Mouse (Mus musculus) heart, embryonic 12.5 days (tissue): ENCODE measurements around the gene Jdp2. TPM values are rescaled to one million over a fixed set of nuclear protein-coding genes. Genes with fewer than 3 reads are reported as not detected.

Experiments
- ATAC-seq: fragments of 200-750 bp; cut with Nextera tagmentation; 2 replicates; pipeline ENCODE4 v1.8.0; 2017; ENCODE audit warnings: moderate TSS enrichment, moderate library complexity; ENCODE audit not compliant: insufficient number of reproducible peaks, low FRiP score
- H3K27ac ChIP-seq: fragments of 300-500 bp; sonication (generic); 2 replicates; pipeline ENCODE4 v1.5.1; 2016; ENCODE audit warnings: mild to moderate bottlenecking, moderate library complexity; ENCODE audit not compliant: poor library complexity, severe bottlenecking
- H3K27me3 ChIP-seq: fragments of 300-500 bp; sonication (generic); replicated peaks from 2 replicates; pipeline ENCODE4 v1.6.1; 2016; ENCODE audit warnings: mild to moderate bottlenecking, moderate library complexity
- H3K36me3 ChIP-seq: fragments of 300-500 bp; sonication (generic); 2 replicates; pipeline ENCODE4 v1.6.1; 2016; ENCODE audit warnings: mild to moderate bottlenecking, moderate library complexity
- H3K4me1 ChIP-seq: fragments of 300-500 bp; sonication (generic); replicated peaks from 2 replicates; pipeline ENCODE4 v1.6.1; 2016; ENCODE audit warnings: mild to moderate bottlenecking
- H3K4me2 ChIP-seq: fragments of 300-500 bp; sonication (generic); 2 replicates; pipeline ENCODE4 v1.6.1; 2016; ENCODE audit warnings: mild to moderate bottlenecking, moderate library complexity
- H3K4me3 ChIP-seq: fragments of 300-500 bp; sonication (generic); 2 replicates; pipeline ENCODE4 v1.5.1; 2016; ENCODE audit warnings: mild to moderate bottlenecking
- H3K9ac ChIP-seq: fragments of 300-500 bp; sonication (generic); 2 replicates; pipeline ENCODE4 v1.6.1; 2016; ENCODE audit warnings: mild to moderate bottlenecking, moderate library complexity
- H3K9me3 ChIP-seq: fragments of 300-500 bp; sonication (generic); replicated peaks from 2 replicates; pipeline ENCODE4 v1.6.1; 2016; ENCODE audit warnings: mild to moderate bottlenecking, moderate library complexity
- WGBS: fragments of 180-500 bp; shearing (Covaris S2); methylation state at CpG from one replicate; pipeline ENCODE4 v1.1.7; 2016; 5-methylcytosine and 5-hydroxymethylcytosine counted together
- polyA plus RNA-seq: library from polyadenylated mRNA; unstranded; fragments of >200 nt; fragmentation: Nextera tagmentation; extraction: Ambion mirVana; gene quantifications from 2 replicates; pipeline ENCODE4 v1.2.1, GENCODE M21; 2016

Jdp2 gene
- polyA plus RNA-seq, 1 experiment from 2014 or later: 0.56 TPM

GRCm38 (mm10) chr12:85601531-85601930, 2.7 kb downstream of the Jdp2 start:
- Histone ChIP-seq H3K4me3 (no peak overlapping the region), H3K36me3 (peaks cover 6% of the 10 kb centered on the region; the same call in 1 of the 2 replicates), H3K4me1 (peaks cover 66% of the 10 kb centered on the region), H3K4me2 (peak overlapping the region; percentile 84; the same call in 1 of the 2 replicates), H3K27me3 (no peaks in the 10 kb centered on the region), H3K9me3 (no peaks in the 10 kb centered on the region), H3K9ac (no peak overlapping the region), H3K27ac (no peak overlapping the region)
- no peak for ATAC-seq
- WGBS: 77% methylated on average over 6 of the region's 6 CpGs

GRCm38 (mm10) chr12:85602153-85602552, 3.3 kb downstream of the Jdp2 start:
- H3K36me3 ChIP-seq: peaks cover 6% of the 10 kb centered on the region; the same call in 1 of the 2 replicates
- peaks cover 72% of the 10 kb centered on the region for H3K4me1 ChIP-seq
- H3K9ac ChIP-seq: no peak overlapping the region; the same call in 1 of the 2 replicates
- H3K4me3 ChIP-seq: no peak overlapping the region
- H3K9me3 ChIP-seq: no peaks in the 10 kb centered on the region
- H3K4me2 ChIP-seq: no peak overlapping the region
- 55% methylated on average over 2 of the region's 2 CpGs for WGBS
- no peaks in the 10 kb centered on the region for H3K27me3 ChIP-seq
- no peak for ATAC-seq
- H3K27ac ChIP-seq: no peak overlapping the region

DNA sequence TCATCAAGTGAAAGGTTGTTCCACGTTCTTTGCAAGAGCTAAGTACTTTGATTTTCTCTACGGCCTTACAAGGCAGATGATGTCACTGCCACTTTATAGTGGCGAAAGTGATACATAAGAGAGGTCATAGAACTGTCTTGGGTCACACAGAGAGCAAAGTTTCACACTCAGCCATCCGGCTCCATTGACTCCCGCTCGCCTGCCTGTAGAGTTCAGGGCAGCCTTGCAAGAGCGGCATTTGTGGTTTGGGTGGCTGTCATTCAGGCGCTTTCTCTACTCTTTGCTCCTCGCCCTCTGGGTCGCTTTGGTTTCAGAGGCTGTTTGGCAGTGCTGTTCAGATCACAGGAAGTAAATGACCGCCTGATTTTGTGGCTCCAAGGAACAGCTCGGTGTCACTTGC, 4.0 kb downstream of the Jdp2 start:
- H3K4me2 ChIP-seq: 0 out of 2 replicates have a peak overlapping the region, but pooled peaks have one; percentile 2
- no peak overlapping the region for H3K4me3 ChIP-seq
- WGBS: 69% methylated on average over 12 of the region's 12 CpGs
- peaks cover 77% of the 10 kb centered on the region for H3K4me1 ChIP-seq
- H3K9me3 ChIP-seq: no peaks in the 10 kb centered on the region
- H3K36me3 ChIP-seq: peaks cover 7% of the 10 kb centered on the region; the same call in 1 of the 2 replicates
- no peaks in the 10 kb centered on the region for H3K27me3 ChIP-seq
- H3K27ac ChIP-seq: no peak overlapping the region
- H3K9ac ChIP-seq: no peak overlapping the region; the same call in 1 of the 2 replicates
- no peak for ATAC-seq

GRCm38 (mm10) chr12:85603767-85604166, 4.9 kb downstream of the Jdp2 start:
- H3K4me1 ChIP-seq: peaks cover 73% of the 10 kb centered on the region
- H3K9me3 ChIP-seq: no peaks in the 10 kb centered on the region
- no peak overlapping the region for H3K27ac ChIP-seq
- H3K9ac ChIP-seq: no peak overlapping the region
- WGBS: 73% methylated on average over 9 of the region's 9 CpGs
- no peak for ATAC-seq
- no peaks in the 10 kb centered on the region for H3K27me3 ChIP-seq
- peaks cover 16% of the 10 kb centered on the region for H3K36me3 ChIP-seq
- H3K4me3 ChIP-seq: no peak overlapping the region
- no peak overlapping the region for H3K4me2 ChIP-seq

GRCm38 (mm10) chr12:85604301-85604998, 5.6 kb downstream of the Jdp2 start:
- H3K4me1 ChIP-seq: peaks cover 73% of the 10 kb centered on the region
- H3K9ac ChIP-seq: no peak overlapping the region
- ATAC-seq: no peak
- peaks cover 23% of the 10 kb centered on the region for H3K36me3 ChIP-seq
- no peaks in the 10 kb centered on the region for H3K9me3 ChIP-seq
- H3K27ac ChIP-seq: no peak overlapping the region
- H3K4me3 ChIP-seq: no peak overlapping the region
- 0 out of 2 replicates have a peak overlapping the region, but pooled peaks have one; percentile 4 for H3K4me2 ChIP-seq
- H3K27me3 ChIP-seq: no peaks in the 10 kb centered on the region
- 28% methylated on average over 9 of the region's 9 CpGs for WGBS

- H3K27ac ChIP-seq: no peak overlapping the region
- peaks cover 47% of the 10 kb centered on the region for H3K36me3 ChIP-seq
- no peak for ATAC-seq
These were observed 9.0 kb downstream of the Jdp2 start for GRCm38 (mm10) chr12:85607519-85608449.

GRCm38 (mm10) chr12:85610167-85610566, 11.3 kb downstream of the Jdp2 start:
- ATAC-seq: no peak
- H3K27ac ChIP-seq: no peak overlapping the region
- H3K4me1 ChIP-seq: peaks cover 33% of the 10 kb centered on the region
- H3K4me2 ChIP-seq: no peak overlapping the region
- 80% methylated on average over 9 of the region's 9 CpGs for WGBS
- H3K9me3 ChIP-seq: no peaks in the 10 kb centered on the region
- no peaks in the 10 kb centered on the region for H3K27me3 ChIP-seq
- no peak overlapping the region for H3K9ac ChIP-seq
- H3K36me3 ChIP-seq: peaks cover 53% of the 10 kb centered on the region
- no peak overlapping the region for H3K4me3 ChIP-seq

More at GRCm38 (mm10) chr12:85607519-85608449, 9.0 kb downstream of the Jdp2 start:
- H3K4me1 ChIP-seq: peaks cover 55% of the 10 kb centered on the region
- no peaks in the 10 kb centered on the region for H3K27me3 ChIP-seq
- no peak overlapping the region for H3K4me3 ChIP-seq
- H3K4me2 ChIP-seq: no peak overlapping the region
- WGBS: 69% methylated on average over 14 of the region's 14 CpGs
- no peaks in the 10 kb centered on the region for H3K9me3 ChIP-seq
- peak overlapping the region; percentile 6; the same call in 1 of the 2 replicates for H3K9ac ChIP-seq

DNA sequence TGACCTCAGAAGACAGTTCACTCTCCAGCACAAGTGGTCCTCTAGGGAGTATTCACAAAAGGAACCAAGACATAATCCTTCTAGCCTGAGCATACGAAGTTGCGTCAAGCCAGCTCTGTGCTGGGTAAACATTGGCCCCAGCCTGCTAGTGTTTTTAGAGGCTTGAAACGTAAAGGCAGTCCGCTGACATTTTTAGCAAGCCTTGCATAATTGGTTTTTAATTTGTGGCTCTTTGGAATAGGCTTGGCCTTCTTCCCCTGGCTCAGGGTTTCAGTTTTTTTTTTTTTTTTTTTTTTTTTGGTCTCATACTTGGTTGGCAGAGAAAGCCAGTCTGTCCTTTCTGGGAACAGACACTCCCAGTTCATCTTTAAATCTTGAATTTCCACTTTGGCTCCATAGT, 15.3 kb downstream of the Jdp2 start:
- Histone ChIP-seq H3K4me2 (no peak overlapping the region), H3K27me3 (no peaks in the 10 kb centered on the region), H3K4me3 (no peak overlapping the region), H3K27ac (no peak overlapping the region), H3K4me1 (peaks cover 23% of the 10 kb centered on the region), H3K9ac (no peak overlapping the region), H3K36me3 (peaks cover 39% of the 10 kb centered on the region), H3K9me3 (no peaks in the 10 kb centered on the region)
- 81% methylated on average over 4 of the region's 4 CpGs for WGBS
- no peak for ATAC-seq

GRCm38 (mm10) chr12:85615486-85615885, 16.7 kb downstream of the Jdp2 start:
- H3K27me3 ChIP-seq: no peaks in the 10 kb centered on the region
- ATAC-seq: no peak
- no peaks in the 10 kb centered on the region for H3K9me3 ChIP-seq
- 78% methylated on average over 8 of the region's 8 CpGs for WGBS
- H3K4me1 ChIP-seq: peaks cover 23% of the 10 kb centered on the region
- H3K9ac ChIP-seq: no peak overlapping the region
- H3K4me3 ChIP-seq: no peak overlapping the region
- peaks cover 32% of the 10 kb centered on the region; the same call in 1 of the 2 replicates for H3K36me3 ChIP-seq
- H3K27ac ChIP-seq: no peak overlapping the region
- no peak overlapping the region for H3K4me2 ChIP-seq

DNA sequence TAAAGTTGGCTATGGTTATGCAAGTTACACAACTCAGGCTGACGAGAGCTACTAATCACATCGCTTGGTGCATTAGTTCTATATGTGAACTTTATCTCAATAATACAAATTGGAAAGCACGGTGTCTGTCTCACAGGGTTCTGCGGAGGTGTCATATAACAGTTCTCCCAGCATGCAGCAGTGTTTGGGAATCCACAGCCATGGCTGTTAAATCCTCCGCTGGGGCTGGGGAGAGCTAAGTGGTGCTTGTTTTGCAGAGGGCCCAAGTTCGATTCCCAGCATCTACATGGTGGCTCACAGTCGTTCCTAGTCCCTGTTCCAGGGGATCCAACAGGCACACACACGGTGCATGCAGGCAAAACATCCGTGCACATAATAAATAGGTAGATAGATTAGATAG, 19.1 kb downstream of the Jdp2 start:
- ATAC-seq: no peak
- Histone ChIP-seq H3K4me2 (no peak overlapping the region), H3K27me3 (no peaks in the 10 kb centered on the region), H3K27ac (no peak overlapping the region), H3K36me3 (peaks cover 19% of the 10 kb centered on the region; the same call in 1 of the 2 replicates), H3K4me1 (peaks cover 22% of the 10 kb centered on the region), H3K9ac (no peak overlapping the region), H3K9me3 (no peaks in the 10 kb centered on the region), H3K4me3 (no peak overlapping the region)
- WGBS: 85% methylated on average over 9 of the region's 9 CpGs

DNA sequence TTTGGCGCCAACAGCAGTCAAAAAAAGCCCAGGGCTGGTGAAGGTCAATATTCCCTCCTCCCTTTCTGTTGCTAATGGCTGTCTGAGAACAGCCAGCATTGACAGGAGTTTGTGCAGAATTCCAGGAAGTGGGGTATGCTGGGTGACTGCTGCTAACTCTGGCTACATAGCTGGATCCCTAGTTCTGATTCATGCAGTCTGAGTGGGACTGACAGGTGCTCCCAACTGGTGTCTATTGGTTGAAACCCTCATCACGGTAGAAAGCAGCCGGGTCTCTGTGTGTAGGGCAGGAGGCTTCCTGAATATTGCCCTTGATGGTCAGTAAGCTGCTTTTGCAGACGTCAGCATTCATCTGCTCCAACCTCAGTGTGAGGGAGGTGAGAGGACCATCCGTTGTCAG, 19.6 kb downstream of the Jdp2 start:
- Histone ChIP-seq H3K4me2 (no peak overlapping the region), H3K4me3 (no peak overlapping the region), H3K27me3 (no peaks in the 10 kb centered on the region), H3K4me1 (peaks cover 26% of the 10 kb centered on the region), H3K9ac (no peak overlapping the region), H3K27ac (no peak overlapping the region), H3K9me3 (no peaks in the 10 kb centered on the region), H3K36me3 (peaks cover 19% of the 10 kb centered on the region; the same call in 1 of the 2 replicates)
- no peak for ATAC-seq
- 78% methylated on average over 5 of the region's 5 CpGs for WGBS
